Mouse (Mus musculus) heart, adult 2 months (tissue): ENCODE results near the gene Mfap1a. TPM values are rescaled to one million over a fixed set of nuclear protein-coding genes. Genes with fewer than 3 reads are reported as not detected.
A peak's percentile ranks its signal among the peaks of the same experiment; 100 is the strongest.
"Not testable (repeated sequence)": the region's sequence is repeated elsewhere in the genome, so short reads cannot be mapped to it uniquely, and the experiment has no call there.

Source experiments
- DNase-seq, 2 experiments: peaks; one replicate each; pipeline ENCODE4 v3.0.0; 2021
- H3K27ac ChIP-seq: fragments of 200-600 bp; 2 replicates; pipeline ENCODE4 v1.8.1; 2022
- H3K27me3 ChIP-seq: fragments of 200-500 bp; 2 replicates; pipeline ENCODE4 v1.6.1; 2012; ENCODE audit warnings: mild to moderate bottlenecking, low read length, inconsistent platforms, mixed read lengths; ENCODE audit not compliant: control insufficient read depth, insufficient read depth
- H3K36me3 ChIP-seq: fragments of 200-500 bp; 2 replicates; pipeline ENCODE4 v1.6.1; 2012; ENCODE audit warnings: low read length, inconsistent platforms; ENCODE audit not compliant: control insufficient read depth, insufficient read depth
- H3K4me1 ChIP-seq: fragments of 200-500 bp; 2 replicates; pipeline ENCODE4 v1.6.1; 2011; ENCODE audit warnings: low read length; ENCODE audit not compliant: control insufficient read depth, insufficient read depth
- H3K4me3 ChIP-seq: fragments of 200-600 bp; 2 replicates; pipeline ENCODE4 v1.8.1; 2022
- H3K79me2 ChIP-seq: fragments of 200-500 bp; replicated peaks from 2 replicates; pipeline ENCODE4 v1.6.1; 2012; ENCODE audit warnings: mild to moderate bottlenecking, inconsistent platforms, low read length, moderate library complexity, mixed read lengths; ENCODE audit not compliant: control insufficient read depth, insufficient read depth
- H3K9ac ChIP-seq: fragments of 200-500 bp; 2 replicates; pipeline ENCODE4 v1.6.1; 2012; ENCODE audit warnings: low read depth, mild to moderate bottlenecking, control low read depth, inconsistent platforms, low read length, mixed read lengths
- CTCF ChIP-seq: fragments of 200-600 bp; IDR thresholded peaks from 2 replicates; pipeline ENCODE4 v1.8.1; 2022; ENCODE audit warnings: antibody characterized with exemption, mild to moderate bottlenecking, moderate library complexity
- EP300 ChIP-seq: fragments of 200-500 bp; IDR thresholded peaks from 2 replicates; pipeline ENCODE4 v1.6.1; 2011; ENCODE audit warnings: low read depth, low read length, control low read depth; ENCODE audit not compliant: insufficient read depth
- POLR2A ChIP-seq: fragments of 200-500 bp; IDR thresholded peaks from 2 replicates; pipeline ENCODE4 v1.6.1; 2011; ENCODE audit warnings: mild to moderate bottlenecking, low read depth, low read length, control low read depth; ENCODE audit not compliant: insufficient read depth
- WGBS: fragments of 180-500 bp; shearing (Covaris S2); methylation state at CpG from one replicate; pipeline ENCODE4 v1.1.7; 2018; 5-methylcytosine and 5-hydroxymethylcytosine counted together
- intact Hi-C: fragments of 180-260 bp; cut with DNase I; formaldehyde crosslinking; loops from one replicate; pipeline ENCODE4 v1.15.1; 2025
- long read RNA-seq: library from polyadenylated mRNA; stranded (forward); transcript quantifications from one replicate; pipeline ENCODE4 v2.0.0, GENCODE M21; 2021
- polyA plus RNA-seq: library from polyadenylated mRNA; depleted of rRNA; stranded (reverse); fragments of >200 nt; gene quantifications from 2 replicates; pipeline ENCODE4 v1.2.3, GENCODE M21; 2012; rRNA removed
- total RNA-seq, 2 experiments: library from RNA; stranded (reverse); gene quantifications; 2 replicates each; pipeline ENCODE4 v1.2.3; 2021

The Mfap1a gene
- total RNA-seq: 10 to 100 TPM; 30.5 to 33.1 TPM
- polyA plus RNA-seq: 5.0 and 10.9 TPM in 2 replicates
- long read RNA-seq, full-length matches to known transcripts: 19 of 35 reads
- long read RNA-seq, partial matches to known transcripts: 13 of 35 reads
- long read RNA-seq, other reads (novel, unspliced or antisense): 3 of 35 reads

DNA sequence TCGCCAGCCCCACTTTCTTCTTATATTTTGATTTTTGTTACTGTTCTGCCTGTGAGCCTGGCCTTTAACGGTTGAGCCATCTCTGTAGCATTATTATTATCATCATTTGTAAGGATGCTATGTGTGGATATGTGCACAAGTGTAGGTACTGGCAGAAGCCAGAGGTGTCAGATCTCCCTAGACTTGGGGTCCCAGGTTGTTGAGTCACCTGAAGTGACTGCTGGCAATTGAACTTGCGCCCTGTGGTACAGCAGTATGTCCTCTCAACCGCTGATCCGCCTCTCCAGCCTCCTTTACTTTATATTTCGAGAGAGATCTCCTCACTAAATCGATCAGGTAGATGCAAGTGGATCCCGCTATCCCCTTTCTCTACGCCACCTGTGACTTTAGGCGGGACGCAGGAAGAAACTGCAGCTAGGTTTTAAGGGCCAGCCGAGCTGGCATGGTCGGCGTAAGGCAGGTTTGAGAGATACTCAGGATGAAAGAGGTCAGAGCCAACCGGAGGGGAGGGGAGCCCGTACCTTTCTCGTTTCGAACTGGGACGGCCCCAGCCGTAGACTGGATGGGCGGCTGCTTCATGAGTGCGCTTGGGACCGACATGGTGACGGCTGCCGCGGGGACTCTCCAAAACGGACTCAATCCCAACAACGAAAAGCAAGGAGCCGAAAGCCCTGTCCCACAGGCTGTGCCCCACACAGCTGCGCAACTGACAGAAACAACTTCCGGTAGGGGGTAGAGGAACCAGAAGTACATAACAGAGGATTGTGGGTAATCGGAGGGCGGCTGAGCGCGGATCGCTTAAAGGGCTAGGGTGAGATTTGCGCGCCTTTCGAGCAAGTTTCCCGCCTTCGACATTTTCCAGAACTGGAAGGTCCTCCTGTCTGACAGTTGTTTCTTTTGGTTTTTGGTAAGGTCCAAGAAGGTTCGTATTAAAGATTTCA is at the start of gene Mfap1a, which contains the start of gene Wdr76:
Gene Mfap1a (minus strand): TSS at position 724 of the 941 bp plus-strand sequence.
Gene Wdr76 (plus strand): TSS at position 782 of the 941 bp plus-strand sequence.
- H3K4me1 ChIP-seq, H3K27me3 ChIP-seq, H3K36me3 ChIP-seq, H3K79me2 ChIP-seq: not testable (repeated sequence)
- DNase-seq: peak; percentile 84 to 88
- intact Hi-C loops: loop anchor here (5.0 kb wide), 1 partner anchor 49 kb away; the partner anchor contains the start of gene Serinc4
- peak within 1 kb of the TSS; percentile 82 for H3K27ac ChIP-seq
- H3K4me3 ChIP-seq: peak within 1 kb of the TSS; percentile 87
- H3K9ac ChIP-seq: peak within 1 kb of the TSS; percentile 69
- WGBS: 4% methylated on average over 42 of the region's 42 CpGs
- TF ChIP-seq CTCF (peak; percentile 36), EP300 (peak; percentile 82; the same call in 1 of the 2 replicates), POLR2A (peak; percentile 95)

DNA sequence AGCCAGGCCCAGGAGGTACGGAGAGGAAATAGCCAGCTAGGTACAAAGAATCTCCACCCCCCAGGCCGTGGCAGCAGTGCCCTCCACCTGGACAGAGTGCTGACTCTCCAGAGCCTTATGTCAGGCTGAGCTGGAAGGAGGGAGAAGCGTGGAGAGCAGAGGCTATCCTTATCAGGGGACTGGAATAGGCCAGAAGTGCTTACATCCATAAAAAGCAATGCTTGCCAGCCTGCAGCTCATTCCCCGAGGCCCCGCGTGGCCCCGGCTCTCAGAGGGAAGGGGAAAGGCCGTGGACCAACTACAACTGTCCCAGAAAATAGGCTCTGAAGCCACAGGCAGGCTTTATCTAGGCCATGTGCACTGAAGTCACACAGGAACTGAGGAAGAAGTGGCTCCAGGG is 44.8 kb upstream of the Mfap1a start:
- peak overlapping the region; percentile 94 for H3K27ac ChIP-seq
- H3K79me2 ChIP-seq: no peaks in the 10 kb centered on the region
- H3K27me3 ChIP-seq: no peaks in the 10 kb centered on the region
- 20% methylated on average over 8 of the region's 8 CpGs for WGBS
- peak; percentile 63 to 75 for DNase-seq
- peaks cover 13% of the 10 kb centered on the region for H3K36me3 ChIP-seq
- intact Hi-C loops: loop anchor here (2.0 kb wide), 1 partner anchor 124 kb away; no protein-coding TSS in a partner anchor
- TF ChIP-seq POLR2A (peak; percentile 92), EP300 (peak; percentile 85), CTCF (no peak)
- peak overlapping the region; percentile 78 for H3K9ac ChIP-seq
- peaks cover 2% of the 10 kb centered on the region; the same call in 1 of the 2 replicates for H3K4me1 ChIP-seq
- peak overlapping the region; percentile 52 for H3K4me3 ChIP-seq

DNA sequence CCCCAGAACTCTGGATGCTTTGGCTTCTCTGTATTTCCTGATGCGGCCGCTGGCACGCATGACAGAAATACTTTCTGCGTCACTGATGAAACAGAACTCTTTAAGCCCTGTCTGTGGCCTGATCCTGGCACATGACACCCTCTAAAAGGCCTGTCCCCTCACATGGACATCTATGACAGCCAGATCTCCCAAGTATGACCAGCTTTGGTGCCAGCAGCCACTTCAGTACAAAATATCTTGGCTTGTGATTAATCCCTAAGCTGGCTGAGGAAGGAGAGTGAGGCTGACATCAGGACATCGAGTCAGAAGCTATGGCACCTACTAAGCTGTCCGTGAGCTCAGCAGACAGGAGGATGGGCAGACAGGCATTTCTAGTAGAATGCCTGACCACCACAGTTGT is 43.2 kb upstream of the Mfap1a start:
- H3K36me3 ChIP-seq: peaks cover 13% of the 10 kb centered on the region
- peak; percentile 49 to 77 for DNase-seq
- peak overlapping the region; percentile 94 for H3K27ac ChIP-seq
- WGBS: 68% methylated on average over 6 of the region's 6 CpGs
- TF ChIP-seq POLR2A (peak; percentile 82), CTCF (no peak), EP300 (peak; percentile 88)
- H3K4me1 ChIP-seq: peaks cover 2% of the 10 kb centered on the region
- H3K9ac ChIP-seq: peak overlapping the region; percentile 54
- H3K27me3 ChIP-seq: no peaks in the 10 kb centered on the region
- no peaks in the 10 kb centered on the region for H3K79me2 ChIP-seq
- intact Hi-C loops: loop anchor here (2.0 kb wide), 1 partner anchor 125 kb away; no protein-coding TSS in a partner anchor
- H3K4me3 ChIP-seq: peak overlapping the region; percentile 52

DNA sequence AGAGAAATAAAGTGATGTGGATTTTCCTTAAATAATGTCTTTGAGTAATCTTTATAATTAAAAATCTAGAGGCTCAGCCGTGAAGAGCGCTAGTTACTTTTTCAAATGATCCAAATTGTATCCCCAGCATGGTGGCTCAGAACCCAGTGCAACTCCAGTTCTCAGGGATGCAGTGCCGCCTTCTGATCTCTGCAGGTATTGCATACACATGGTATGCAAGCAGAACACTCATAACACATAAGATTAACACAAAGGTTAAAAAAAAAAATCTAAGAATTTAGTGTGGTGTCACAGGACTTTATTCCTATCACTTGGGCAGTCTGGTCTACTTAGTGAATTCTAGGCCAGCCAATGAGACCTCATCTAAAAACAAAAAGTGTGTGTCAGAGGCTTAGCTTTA is 38.4 kb upstream of the Mfap1a start:
- Histone ChIP-seq H3K36me3 (peaks cover 13% of the 10 kb centered on the region), H3K79me2 (no peaks in the 10 kb centered on the region), H3K27ac (no peak overlapping the region), H3K27me3 (no peaks in the 10 kb centered on the region), H3K9ac (no peak overlapping the region), H3K4me3 (no peak overlapping the region), H3K4me1 (no peaks in the 10 kb centered on the region; the same call in none of the 2 replicates)
- DNase-seq: no peak
- WGBS: 96% methylated on average over 3 of the region's 3 CpGs
- intact Hi-C loops: no loop called here
- peak; percentile 26; the same call in 1 of the 2 replicates for TF ChIP-seq CTCF
- TF ChIP-seq EP300: no peak
- TF ChIP-seq POLR2A: no peak

DNA sequence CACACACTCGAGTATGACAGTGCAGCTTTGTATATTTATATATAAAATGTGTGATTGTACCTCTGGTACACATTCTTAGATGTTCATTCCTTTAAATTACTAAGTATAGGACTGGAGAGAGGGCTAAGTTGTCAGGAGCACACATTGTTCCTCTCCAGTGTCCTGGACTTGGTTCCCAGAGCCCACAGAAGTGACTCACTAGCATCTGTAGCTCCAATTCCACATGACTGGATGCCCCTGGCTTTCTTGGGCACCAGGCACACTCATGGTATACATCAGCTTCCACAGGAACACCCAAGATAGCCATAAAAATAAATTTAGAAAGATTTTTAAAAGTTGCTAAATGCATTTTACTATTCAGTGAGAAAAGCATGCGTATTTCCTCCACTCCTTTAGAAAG is 18.6 kb upstream of the Mfap1a start:
- Histone ChIP-seq H3K4me3 (no peak overlapping the region), H3K79me2 (no peaks in the 10 kb centered on the region), H3K4me1 (no peaks in the 10 kb centered on the region), H3K27me3 (no peaks in the 10 kb centered on the region), H3K9ac (no peak overlapping the region), H3K36me3 (no peaks in the 10 kb centered on the region), H3K27ac (no peak overlapping the region)
- intact Hi-C loops: no loop called here
- 91% methylated on average over 2 of the region's 2 CpGs for WGBS
- no peak for DNase-seq
- TF ChIP-seq CTCF: no peak
- no peak for TF ChIP-seq POLR2A
- TF ChIP-seq EP300: no peak

DNA sequence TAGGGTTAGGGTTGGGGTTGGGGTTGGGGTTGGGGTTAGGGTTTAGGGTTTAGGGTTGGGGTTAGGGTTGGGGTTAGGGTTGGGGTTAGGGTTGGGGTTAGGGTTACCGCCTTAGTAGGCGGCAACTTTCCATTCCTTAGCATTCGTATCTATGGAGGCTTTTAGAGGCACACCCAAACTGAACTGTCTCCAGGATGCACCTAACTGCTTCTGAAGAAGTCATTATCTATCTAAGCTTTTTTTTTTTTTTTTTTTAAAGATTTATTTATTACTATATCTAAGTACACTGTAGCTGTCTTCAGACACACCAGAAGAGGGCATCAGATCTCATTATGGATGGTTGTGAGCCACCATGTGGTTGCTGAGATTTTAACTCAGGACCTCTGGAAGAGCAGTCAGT is 16.4 kb upstream of the Mfap1a start:
- DNase-seq, intact Hi-C loops, H3K27me3 ChIP-seq, H3K9ac ChIP-seq, H3K27ac ChIP-seq, H3K4me1 ChIP-seq, H3K79me2 ChIP-seq, H3K4me3 ChIP-seq, H3K36me3 ChIP-seq: not testable (repeated sequence)
- 92% methylated on average over 3 of the region's 3 CpGs for WGBS
